Mouse (Mus musculus) ES-E14 (cell line): ENCODE data around the gene Extl1. TPM values are rescaled to one million over a fixed set of nuclear protein-coding genes. Genes with fewer than 3 reads are reported as not detected.

Experiments used
- DNase-seq: peaks from one replicate; pipeline ENCODE4 v3.0.0-alpha.2; 2013; ENCODE audit warnings: low read depth, low spot score
- H3K27ac ChIP-seq: 2 replicates; pipeline ENCODE4 v1.5.1; 2012; ENCODE audit warnings: low read depth, mild to moderate bottlenecking, low read length, moderate library complexity, mixed read lengths; ENCODE audit not compliant: poor library complexity, insufficient read depth, severe bottlenecking
- H3K36me3 ChIP-seq: 2 replicates; pipeline ENCODE4 v1.6.1; 2012; ENCODE audit warnings: mild to moderate bottlenecking, low read length, moderate library complexity, mixed read lengths; ENCODE audit not compliant: control insufficient read depth, poor library complexity, insufficient read depth, severe bottlenecking
- H3K4me1 ChIP-seq, 2 experiments: fragments of 150-350 bp in 1 of 2; sonication (generic) in 1 of 2; 2 replicates each; pipeline ENCODE4 v1.6.1; 2012; ENCODE audit warnings: low read length in 2 of 2, mild to moderate bottlenecking in 1 of 2, mixed read lengths in 1 of 2; ENCODE audit not compliant: control insufficient read depth in 2 of 2, insufficient read depth in 2 of 2, poor library complexity in 1 of 2
- H3K4me3 ChIP-seq, 2 experiments: fragments of 150-350 bp in 1 of 2; sonication (generic) in 1 of 2; 2 replicates each; pipeline ENCODE4 v1.5.1; 2012; ENCODE audit warnings: low read length in 2 of 2, low read depth in 1 of 2, mild to moderate bottlenecking in 1 of 2, mixed read lengths in 1 of 2; ENCODE audit not compliant: insufficient read depth in 1 of 2, poor library complexity in 1 of 2, severe bottlenecking in 1 of 2
- H3K9ac ChIP-seq: 2 replicates; pipeline ENCODE4 v1.6.1; 2012; ENCODE audit warnings: low read depth, mild to moderate bottlenecking, low read length, mixed read lengths; ENCODE audit not compliant: poor library complexity, insufficient read depth, severe bottlenecking
- H3K9me3 ChIP-seq: fragments of 150-350 bp; sonication (generic); 2 replicates; pipeline ENCODE4 v1.6.1; 2012; ENCODE audit warnings: low read depth, mild to moderate bottlenecking, low read length; ENCODE audit not compliant: control insufficient read depth, insufficient read depth
- CHD2 ChIP-seq: IDR thresholded peaks from 2 replicates; pipeline ENCODE4 v1.6.1; 2014; ENCODE audit warnings: mild to moderate bottlenecking, low read depth, low read length, inconsistent platforms
- HCFC1 ChIP-seq: IDR thresholded peaks from 2 replicates; pipeline ENCODE4 v1.6.1; 2012; ENCODE audit warnings: low read length, inconsistent platforms, borderline replicate concordance; ENCODE audit not compliant: insufficient read depth
- MAFK ChIP-seq: IDR thresholded peaks from 2 replicates; pipeline ENCODE4 v1.6.1; 2014; ENCODE audit warnings: mild to moderate bottlenecking, low read depth, low read length, inconsistent platforms; ENCODE audit not compliant: insufficient read depth
- ZC3H11A ChIP-seq: IDR thresholded peaks from 2 replicates; pipeline ENCODE4 v1.6.1; 2012; ENCODE audit warnings: low read depth, mild to moderate bottlenecking, inconsistent platforms, low read length, borderline replicate concordance
- ZNF384 ChIP-seq: IDR thresholded peaks from 2 replicates; pipeline ENCODE4 v1.6.1; 2012; ENCODE audit warnings: low read depth, low read length, inconsistent platforms
- in situ Hi-C, 2 experiments: fragments of 600-800 bp; cut with MboI; formaldehyde crosslinking; loops; one replicate each; pipeline ENCODE4 v1.15.1; 2025; ENCODE audit warnings: low sequenced_read_pairs in 2 of 2, inconsistent platforms in 1 of 2; ENCODE audit not compliant: unreplicated experiment in 2 of 2
- total RNA-seq: library from RNA; depleted of rRNA; stranded (reverse); fragments of 300-350 nt; gene quantifications from 2 replicates; pipeline ENCODE4 v1.2.3, GENCODE M21; 2012

The Extl1 gene
- total RNA-seq, 1 experiment, result 4.2 TPM

- in situ Hi-C loops, result no loop called here
- Histone ChIP-seq H3K36me3 (peaks cover 19% of the 10 kb centered on the region), H3K4me3 (no peak overlapping the region), H3K9me3 (no peaks in the 10 kb centered on the region), H3K27ac (no peak overlapping the region), H3K4me1 (peaks cover 3 to 23% of the 10 kb centered on the region in 2 experiments; a peak in 3 of 4 replicates), H3K9ac (no peak overlapping the region)
- TF ChIP-seq CHD2, result no peak
- no peak for TF ChIP-seq ZNF384
- no peak for TF ChIP-seq MAFK
- TF ChIP-seq ZC3H11A, result no peak
- TF ChIP-seq HCFC1, result no peak
- DNase-seq, result no peak
Measured at GRCm38 (mm10) chr4:134348545-134348944, 35.1 kb downstream of the Extl1 start.

GRCm38 (mm10) chr4:134348078-134348477, 35.6 kb downstream of the Extl1 start:
- Histone ChIP-seq H3K4me3 (no peak overlapping the region), H3K27ac (no peak overlapping the region), H3K9ac (no peak overlapping the region), H3K36me3 (peaks cover 19% of the 10 kb centered on the region), H3K9me3 (no peaks in the 10 kb centered on the region), H3K4me1 (peaks cover 3 to 23% of the 10 kb centered on the region in 2 experiments; a peak in 3 of 4 replicates)
- in situ Hi-C loops, result no loop called here
- DNase-seq, result no peak
- TF ChIP-seq ZNF384 (no peak), CHD2 (no peak), ZC3H11A (no peak), HCFC1 (no peak), MAFK (no peak)

GRCm38 (mm10) chr4:134345802-134346201, 37.8 kb downstream of the Extl1 start:
- H3K27ac ChIP-seq, result no peak overlapping the region
- no peaks in the 10 kb centered on the region for H3K9me3 ChIP-seq
- peaks cover 0 to 11% of the 10 kb centered on the region in 2 experiments; a peak in 2 of 4 replicates for H3K4me1 ChIP-seq
- DNase-seq, result no peak
- no peak overlapping the region for H3K4me3 ChIP-seq
- TF ChIP-seq ZC3H11A (no peak), ZNF384 (no peak), HCFC1 (no peak), CHD2 (no peak)
- in situ Hi-C loops, result no loop called here
- peaks cover 17% of the 10 kb centered on the region for H3K36me3 ChIP-seq
- no peak overlapping the region for H3K9ac ChIP-seq

- no peak for TF ChIP-seq CHD2
- TF ChIP-seq HCFC1, result no peak
- TF ChIP-seq ZC3H11A, result no peak
- TF ChIP-seq ZNF384, result no peak
- no peak for TF ChIP-seq MAFK
- no peak for DNase-seq
- in situ Hi-C loops, result no loop called here
- H3K9ac ChIP-seq, result no peak overlapping the region
- peaks cover 17% of the 10 kb centered on the region for H3K36me3 ChIP-seq
- no peak overlapping the region for H3K27ac ChIP-seq
- peaks cover 0 to 11% of the 10 kb centered on the region in 2 experiments; a peak in 2 of 4 replicates for H3K4me1 ChIP-seq
- H3K4me3 ChIP-seq, result no peak overlapping the region; a peak in 1 of 4 replicates
- H3K9me3 ChIP-seq, result no peaks in the 10 kb centered on the region
Measured at GRCm38 (mm10) chr4:134344620-134345019, 39.0 kb downstream of the Extl1 start.
